Mouse (Mus musculus) intestine, embryonic 14.5 days (tissue): ENCODE data around the gene Tstd1. TPM values are rescaled to one million over a fixed set of nuclear protein-coding genes. Genes with fewer than 3 reads are reported as not detected.

Experiments used
- ATAC-seq: fragments of 200-750 bp; cut with Nextera tagmentation; replicated peaks from 2 replicates; pipeline ENCODE4 v1.8.0; 2017; ENCODE audit warnings: low read depth, moderate number of reproducible peaks, moderate TSS enrichment, moderate library complexity; ENCODE audit not compliant: low FRiP score, low TSS enrichment
- DNase-seq: peaks from one replicate; pipeline ENCODE4 v3.0.0-alpha.2; 2018; ENCODE audit warnings: low spot score
- H3K27ac ChIP-seq: fragments of 300-500 bp; sonication (generic); 2 replicates; pipeline ENCODE4 v1.5.1; 2014; ENCODE audit warnings: low read depth, mild to moderate bottlenecking, control low read depth
- H3K27me3 ChIP-seq: fragments of 300-500 bp; sonication (generic); replicated peaks from 2 replicates; pipeline ENCODE4 v1.6.1; 2014; ENCODE audit warnings: low read length, control low read depth; ENCODE audit not compliant: control insufficient read depth, insufficient read depth
- H3K36me3 ChIP-seq: fragments of 300-500 bp; sonication (generic); 2 replicates; pipeline ENCODE4 v1.6.1; 2014; ENCODE audit warnings: low read length, control low read depth; ENCODE audit not compliant: control insufficient read depth, insufficient read depth
- H3K4me1 ChIP-seq: fragments of 300-500 bp; sonication (generic); replicated peaks from 2 replicates; pipeline ENCODE4 v1.6.1; 2014; ENCODE audit warnings: low read length, control low read depth, mixed read lengths; ENCODE audit not compliant: control insufficient read depth, insufficient read depth
- H3K4me2 ChIP-seq: fragments of 300-500 bp; sonication (generic); 2 replicates; pipeline ENCODE4 v1.6.1; 2014; ENCODE audit warnings: low read length
- H3K4me3 ChIP-seq: fragments of 300-500 bp; sonication (generic); 2 replicates; pipeline ENCODE4 v1.5.1; 2014; ENCODE audit warnings: low read depth, low read length, control low read depth, mixed read lengths
- H3K9ac ChIP-seq: fragments of 300-500 bp; sonication (generic); 2 replicates; pipeline ENCODE4 v1.6.1; 2014; ENCODE audit warnings: mild to moderate bottlenecking, low read length
- H3K9me3 ChIP-seq: fragments of 300-500 bp; sonication (generic); 2 replicates; pipeline ENCODE4 v1.6.1; 2016; ENCODE audit warnings: low read length, control low read depth; ENCODE audit not compliant: control insufficient read depth
- WGBS: fragments of 180-500 bp; shearing (Covaris S2); extraction: QIAGEN DNeasy Blood & Tissue Kit; methylation state at CpG from one replicate; pipeline ENCODE4 v1.1.7; 2014; 5-methylcytosine and 5-hydroxymethylcytosine counted together
- polyA plus RNA-seq: library from polyadenylated mRNA; unstranded; fragments of >200 nt; fragmentation: Nextera tagmentation; extraction: Ambion mirVana; gene quantifications from 2 replicates; pipeline ENCODE4 v1.2.1, GENCODE M21; 2014

Tstd1 gene
- polyA plus RNA-seq, 1 experiment from 2014 or later: 2.8 TPM

- H3K9ac ChIP-seq: no peak overlapping the region
- H3K9me3 ChIP-seq: no peaks in the 10 kb centered on the region
- ATAC-seq (no peak), DNase-seq (no peak)
- WGBS: 68% methylated on average over 5 of the region's 5 CpGs
- H3K4me1 ChIP-seq: peaks cover 4% of the 10 kb centered on the region
- no peaks in the 10 kb centered on the region for H3K27me3 ChIP-seq
- no peak overlapping the region for H3K4me2 ChIP-seq
- H3K27ac ChIP-seq: no peak overlapping the region
- H3K4me3 ChIP-seq: no peak overlapping the region
- H3K36me3 ChIP-seq: no peaks in the 10 kb centered on the region
Observed at GRCm38 (mm10) chr1:171452522-171452921, 33.9 kb downstream of the Tstd1 start.

- no peak overlapping the region for H3K4me3 ChIP-seq
- DNase-seq (no peak), ATAC-seq (no peak)
- H3K4me1 ChIP-seq: no peaks in the 10 kb centered on the region
- H3K27me3 ChIP-seq: no peaks in the 10 kb centered on the region
- H3K36me3 ChIP-seq: no peaks in the 10 kb centered on the region
- H3K9me3 ChIP-seq: no peaks in the 10 kb centered on the region
- WGBS: 74% methylated on average over 5 of the region's 5 CpGs
- no peak overlapping the region for H3K9ac ChIP-seq
- no peak overlapping the region for H3K4me2 ChIP-seq
- no peak overlapping the region for H3K27ac ChIP-seq
Observed at GRCm38 (mm10) chr1:171452923-171453322, 34.3 kb downstream of the Tstd1 start.

- no peak overlapping the region for H3K4me3 ChIP-seq
- no peaks in the 10 kb centered on the region for H3K4me1 ChIP-seq
- no peak overlapping the region for H3K27ac ChIP-seq
- no peak overlapping the region for H3K4me2 ChIP-seq
- ATAC-seq (no peak), DNase-seq (no peak)
- H3K9me3 ChIP-seq: no peaks in the 10 kb centered on the region
- 89% methylated on average over 6 of the region's 6 CpGs for WGBS
- no peaks in the 10 kb centered on the region for H3K36me3 ChIP-seq
- no peaks in the 10 kb centered on the region for H3K27me3 ChIP-seq
- no peak overlapping the region for H3K9ac ChIP-seq
Observed at GRCm38 (mm10) chr1:171454926-171455325, 36.3 kb downstream of the Tstd1 start.

- Histone ChIP-seq H3K4me3 (no peak overlapping the region), H3K4me1 (no peaks in the 10 kb centered on the region), H3K4me2 (no peak overlapping the region), H3K27me3 (no peaks in the 10 kb centered on the region), H3K27ac (no peak overlapping the region), H3K9ac (no peak overlapping the region), H3K9me3 (peaks cover 4% of the 10 kb centered on the region; the same call in 1 of the 2 replicates), H3K36me3 (peaks cover 11% of the 10 kb centered on the region)
- no peak for ATAC-seq
- WGBS: 88% methylated on average over 1 of the region's 1 CpGs
- DNase-seq: no peak
Observed at GRCm38 (mm10) chr1:171457568-171457967, 38.9 kb downstream of the Tstd1 start.

- Histone ChIP-seq H3K4me2 (no peak overlapping the region), H3K4me1 (no peaks in the 10 kb centered on the region), H3K27me3 (no peaks in the 10 kb centered on the region), H3K36me3 (peaks cover 16% of the 10 kb centered on the region), H3K27ac (no peak overlapping the region), H3K4me3 (no peak overlapping the region), H3K9me3 (peaks cover 4% of the 10 kb centered on the region; the same call in 1 of the 2 replicates), H3K9ac (no peak overlapping the region)
- DNase-seq (no peak), ATAC-seq (no peak)
- WGBS: 62% methylated on average over 5 of the region's 5 CpGs
Observed at GRCm38 (mm10) chr1:171459791-171460190, 41.1 kb downstream of the Tstd1 start.

GRCm38 (mm10) chr1:171460551-171461503 is 42.2 kb downstream of the Tstd1 start:
- ATAC-seq: no peak

GRCm38 (mm10) chr1:171463133-171463532 is 44.5 kb downstream of the Tstd1 start:
- 98% methylated on average over 3 of the region's 3 CpGs for WGBS
- no peak overlapping the region for H3K4me2 ChIP-seq
- no peak overlapping the region for H3K9ac ChIP-seq
- DNase-seq (no peak), ATAC-seq (no peak)
- no peak overlapping the region for H3K4me3 ChIP-seq
- H3K27ac ChIP-seq: no peak overlapping the region
- peaks cover 16% of the 10 kb centered on the region for H3K36me3 ChIP-seq
- peaks cover 4% of the 10 kb centered on the region; the same call in 1 of the 2 replicates for H3K9me3 ChIP-seq
- H3K27me3 ChIP-seq: no peaks in the 10 kb centered on the region
- no peaks in the 10 kb centered on the region for H3K4me1 ChIP-seq

More at GRCm38 (mm10) chr1:171460551-171461503, 42.2 kb downstream of the Tstd1 start:
- DNase-seq: no peak
- Histone ChIP-seq H3K36me3 (peaks cover 16% of the 10 kb centered on the region), H3K4me1 (no peaks in the 10 kb centered on the region), H3K27me3 (no peaks in the 10 kb centered on the region), H3K9ac (no peak overlapping the region), H3K27ac (no peak overlapping the region), H3K4me3 (no peak overlapping the region), H3K4me2 (no peak overlapping the region), H3K9me3 (peaks cover 4% of the 10 kb centered on the region; the same call in 1 of the 2 replicates)
- WGBS: 95% methylated on average over 22 of the region's 22 CpGs

- Histone ChIP-seq H3K9me3 (peaks cover 4% of the 10 kb centered on the region; the same call in 1 of the 2 replicates), H3K27me3 (no peaks in the 10 kb centered on the region), H3K4me2 (no peak overlapping the region), H3K27ac (no peak overlapping the region), H3K36me3 (peaks cover 16% of the 10 kb centered on the region), H3K4me3 (no peak overlapping the region), H3K4me1 (no peaks in the 10 kb centered on the region; the same call in 1 of the 2 replicates), H3K9ac (no peak overlapping the region)
- WGBS: 88% methylated on average over 5 of the region's 5 CpGs
- ATAC-seq (no peak), DNase-seq (no peak)
Observed at GRCm38 (mm10) chr1:171465749-171466412, 47.2 kb downstream of the Tstd1 start.
